Mouse (Mus musculus) hindbrain, postnatal 0 days (tissue): ENCODE data around the gene Ccdc141. TPM values are rescaled to one million over a fixed set of nuclear protein-coding genes. Genes with fewer than 3 reads are reported as not detected.

Source experiments
- ATAC-seq: fragments of 200-750 bp; cut with Nextera tagmentation; 2 replicates; pipeline ENCODE4 v1.8.0; 2017; ENCODE audit warnings: mild to moderate bottlenecking, moderate TSS enrichment, moderate library complexity
- DNase-seq: peaks from one replicate; pipeline ENCODE4 v3.0.0-alpha.2; 2015; ENCODE audit warnings: low spot score
- H3K27ac ChIP-seq: fragments of 300-500 bp; sonication (generic); 2 replicates; pipeline ENCODE4 v1.5.1; 2014; ENCODE audit warnings: mild to moderate bottlenecking
- H3K27me3 ChIP-seq: fragments of 300-500 bp; sonication (generic); 2 replicates; pipeline ENCODE4 v1.6.1; 2014; ENCODE audit warnings: low read length, mixed read lengths; ENCODE audit not compliant: insufficient read depth
- H3K36me3 ChIP-seq: fragments of 300-500 bp; sonication (generic); 2 replicates; pipeline ENCODE4 v1.6.1; 2014; ENCODE audit warnings: low read length, mixed read lengths; ENCODE audit not compliant: insufficient read depth
- H3K4me1 ChIP-seq: fragments of 300-500 bp; sonication (generic); 2 replicates; pipeline ENCODE4 v1.6.1; 2014; ENCODE audit warnings: antibody characterized with exemption, low read length, mixed read lengths; ENCODE audit not compliant: insufficient read depth
- H3K4me2 ChIP-seq: fragments of 300-500 bp; sonication (generic); 2 replicates; pipeline ENCODE4 v1.6.1; 2014; ENCODE audit warnings: low read depth, mild to moderate bottlenecking, low read length, moderate library complexity, mixed read lengths
- H3K4me3 ChIP-seq: fragments of 300-500 bp; sonication (generic); 2 replicates; pipeline ENCODE4 v1.5.1; 2014; ENCODE audit warnings: low read length
- H3K9ac ChIP-seq: fragments of 300-500 bp; sonication (generic); replicated peaks from 2 replicates; pipeline ENCODE4 v1.6.1; 2014; ENCODE audit warnings: mild to moderate bottlenecking, low read length, moderate library complexity, mixed read lengths
- H3K9me3 ChIP-seq: fragments of 300-500 bp; sonication (generic); 2 replicates; pipeline ENCODE4 v1.6.1; 2016; ENCODE audit warnings: low read length, mixed read lengths
- CTCF ChIP-seq: IDR thresholded peaks from 2 replicates; pipeline ENCODE4 v1.5.1; 2016; ENCODE audit warnings: antibody characterized with exemption, control low read depth, low read depth
- WGBS: fragments of 180-500 bp; shearing (Covaris S2); extraction: QIAGEN DNeasy Blood & Tissue Kit; methylation state at CpG from one replicate; pipeline ENCODE4 v1.1.7; 2014; 5-methylcytosine and 5-hydroxymethylcytosine counted together
- polyA plus RNA-seq: library from polyadenylated mRNA; unstranded; fragments of >200 nt; fragmentation: Nextera tagmentation; extraction: Ambion mirVana; gene quantifications from 2 replicates; pipeline ENCODE4 v1.2.1, GENCODE M21; 2015
- total RNA-seq: library from RNA; depleted of rRNA; stranded (reverse); fragments of >200 nt; gene quantifications from 2 replicates; pipeline ENCODE4 v1.2.3, GENCODE M21; 2014

Ccdc141 gene
- total and polyA plus RNA-seq, 2 experiments from 2014 or later, result 10.1 to 20.0 TPM

- DNase-seq (peak; percentile 31), ATAC-seq (peak; percentile 75)
- 5% methylated on average over 21 of the region's 21 CpGs for WGBS
- peak overlapping the region; percentile 36 for H3K4me3 ChIP-seq
- H3K27me3 ChIP-seq, result no peaks in the 10 kb centered on the region
- no peak for TF ChIP-seq CTCF
- no peaks in the 10 kb centered on the region for H3K9me3 ChIP-seq
- H3K4me2 ChIP-seq, result peak overlapping the region; percentile 61
- H3K36me3 ChIP-seq, result no peaks in the 10 kb centered on the region
- peak overlapping the region; percentile 72 for H3K27ac ChIP-seq
- H3K4me1 ChIP-seq, result peaks cover 13% of the 10 kb centered on the region
- peak overlapping the region; percentile 46 for H3K9ac ChIP-seq
Observed at GRCm38 (mm10) chr2:77169916-77170632, 362 bp downstream of the Ccdc141 start.

DNA sequence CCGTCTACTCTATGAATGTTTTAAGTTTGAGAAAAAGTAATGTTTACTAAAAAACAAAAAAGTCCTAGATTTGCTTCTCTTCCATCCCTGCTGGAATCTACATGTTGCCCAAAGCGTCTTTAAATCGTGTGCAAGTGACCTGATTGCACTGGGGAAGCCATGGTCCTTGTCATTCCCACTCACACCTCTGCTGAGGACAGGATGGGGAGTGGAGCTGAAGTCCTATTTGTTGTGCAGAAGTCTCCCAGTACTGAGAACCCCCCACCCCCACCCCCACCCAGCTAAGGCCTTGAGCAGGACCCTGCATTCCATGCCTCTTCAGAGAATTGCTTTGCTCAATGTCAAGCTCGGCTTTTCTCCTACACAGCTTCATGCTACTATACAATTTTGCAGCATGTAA, 1.2 kb downstream of the Ccdc141 start:
- H3K36me3 ChIP-seq, result no peaks in the 10 kb centered on the region
- H3K4me2 ChIP-seq, result peak overlapping the region; percentile 61
- H3K27me3 ChIP-seq, result no peaks in the 10 kb centered on the region
- H3K9ac ChIP-seq, result peak overlapping the region; percentile 46
- no peak for TF ChIP-seq CTCF
- DNase-seq, result no peak
- H3K4me1 ChIP-seq, result peaks cover 5% of the 10 kb centered on the region
- H3K9me3 ChIP-seq, result no peaks in the 10 kb centered on the region
- 79% methylated on average over 4 of the region's 4 CpGs for WGBS
- H3K4me3 ChIP-seq, result no peak overlapping the region
- peak overlapping the region; percentile 72; the same call in 1 of the 2 replicates for H3K27ac ChIP-seq
- ATAC-seq, result no peak

DNA sequence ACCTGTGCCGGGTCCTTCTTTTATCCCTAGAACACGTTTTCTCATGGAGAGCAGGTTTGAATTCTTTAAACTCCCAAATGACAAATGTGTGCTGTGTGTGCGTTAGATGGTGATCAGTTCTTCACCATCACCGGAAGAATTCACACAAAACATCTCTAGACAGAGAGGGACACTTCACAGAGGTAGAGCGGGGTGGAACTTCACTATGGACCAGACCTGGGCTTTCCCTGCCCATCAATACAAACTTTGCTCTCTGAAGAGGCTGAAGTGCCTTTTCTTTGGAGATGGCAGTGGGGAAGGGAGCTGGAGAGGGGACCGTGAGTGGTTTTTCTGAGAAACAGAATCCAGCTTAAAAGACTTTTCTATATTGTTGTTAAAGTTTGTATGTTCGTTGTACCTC, 1.7 kb downstream of the Ccdc141 start:
- no peaks in the 10 kb centered on the region for H3K27me3 ChIP-seq
- H3K27ac ChIP-seq, result no peak overlapping the region
- peak overlapping the region; percentile 34; the same call in 1 of the 2 replicates for H3K4me2 ChIP-seq
- H3K9me3 ChIP-seq, result no peaks in the 10 kb centered on the region
- 93% methylated on average over 7 of the region's 7 CpGs for WGBS
- DNase-seq, result no peak
- H3K4me3 ChIP-seq, result no peak overlapping the region
- no peaks in the 10 kb centered on the region for H3K36me3 ChIP-seq
- no peak for ATAC-seq
- peaks cover under 1% of the 10 kb centered on the region; the same call in 1 of the 2 replicates for H3K4me1 ChIP-seq
- no peak for TF ChIP-seq CTCF
- no peak overlapping the region for H3K9ac ChIP-seq

DNA sequence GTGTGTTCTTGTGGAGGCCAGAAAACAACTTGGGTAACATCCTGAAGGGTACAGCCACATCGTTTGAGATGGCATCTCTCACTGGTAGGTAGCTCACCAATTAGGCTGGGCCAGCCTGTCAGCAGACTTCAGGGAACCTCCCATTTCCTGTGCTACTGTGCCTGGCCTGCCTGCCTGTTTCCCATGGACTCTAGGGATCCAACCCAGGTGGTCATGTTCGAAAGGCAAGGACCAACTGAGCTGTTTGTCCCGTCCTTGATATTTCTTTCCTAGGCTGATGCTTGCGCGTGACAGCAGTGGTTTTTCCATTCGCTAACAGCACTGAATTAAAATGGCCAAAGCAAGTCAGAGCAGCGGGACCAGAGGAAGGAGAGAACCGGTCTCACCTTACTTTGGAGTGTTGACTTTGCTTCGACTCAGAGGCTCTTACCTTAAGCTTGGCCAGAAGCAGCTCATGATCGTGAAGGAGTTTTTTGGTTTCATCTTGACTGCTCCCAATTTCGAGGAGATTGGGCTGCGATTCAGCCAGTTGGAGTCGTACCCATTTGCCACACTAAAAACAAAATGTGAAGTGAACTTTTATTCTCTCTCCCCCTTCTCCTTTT, 2.3 kb downstream of the Ccdc141 start:
- Histone ChIP-seq H3K9ac (no peak overlapping the region), H3K4me2 (no peak overlapping the region), H3K27me3 (no peaks in the 10 kb centered on the region), H3K4me3 (no peak overlapping the region), H3K27ac (no peak overlapping the region), H3K36me3 (no peaks in the 10 kb centered on the region), H3K4me1 (no peaks in the 10 kb centered on the region), H3K9me3 (no peaks in the 10 kb centered on the region)
- 90% methylated on average over 13 of the region's 13 CpGs for WGBS
- DNase-seq (no peak), ATAC-seq (no peak)
- TF ChIP-seq CTCF, result no peak

- Histone ChIP-seq H3K4me1 (no peaks in the 10 kb centered on the region), H3K4me3 (no peak overlapping the region), H3K4me2 (no peak overlapping the region), H3K36me3 (no peaks in the 10 kb centered on the region), H3K27ac (no peak overlapping the region), H3K27me3 (no peaks in the 10 kb centered on the region), H3K9me3 (no peaks in the 10 kb centered on the region), H3K9ac (no peak overlapping the region)
- 73% methylated on average over 4 of the region's 4 CpGs for WGBS
- no peak for ATAC-seq
- DNase-seq, result no peak
- no peak for TF ChIP-seq CTCF
Observed at GRCm38 (mm10) chr2:77166366-77166765, 4.1 kb downstream of the Ccdc141 start.

- H3K9ac ChIP-seq, result no peak overlapping the region
- no peak overlapping the region for H3K27ac ChIP-seq
- H3K4me3 ChIP-seq, result no peak overlapping the region
- 88% methylated on average over 3 of the region's 3 CpGs for WGBS
- H3K36me3 ChIP-seq, result no peaks in the 10 kb centered on the region
- H3K4me2 ChIP-seq, result no peak overlapping the region
- H3K27me3 ChIP-seq, result no peaks in the 10 kb centered on the region
- H3K9me3 ChIP-seq, result no peaks in the 10 kb centered on the region
- ATAC-seq, result no peak
- no peak for DNase-seq
- H3K4me1 ChIP-seq, result no peaks in the 10 kb centered on the region
- no peak for TF ChIP-seq CTCF
Observed at GRCm38 (mm10) chr2:77164662-77165061, 5.8 kb downstream of the Ccdc141 start.

GRCm38 (mm10) chr2:77163381-77163780, 7.1 kb downstream of the Ccdc141 start:
- Histone ChIP-seq H3K9ac (no peak overlapping the region), H3K36me3 (no peaks in the 10 kb centered on the region), H3K9me3 (no peaks in the 10 kb centered on the region), H3K4me3 (no peak overlapping the region), H3K4me1 (no peaks in the 10 kb centered on the region), H3K27ac (no peak overlapping the region), H3K27me3 (no peaks in the 10 kb centered on the region), H3K4me2 (no peak overlapping the region)
- ATAC-seq, result no peak
- 87% methylated on average over 3 of the region's 3 CpGs for WGBS
- TF ChIP-seq CTCF, result no peak
- no peak for DNase-seq
